Mouse (Mus musculus) induced T-regulatory cell, adult 2 months (primary cell): ENCODE results near the gene Apoc3.
A peak's percentile ranks its signal among the peaks of the same experiment; 100 is the strongest.

Experiments used
- DNase-seq: peaks from one replicate; pipeline ENCODE4 v3.0.0-alpha.2; 2012; ENCODE audit warnings: low read depth

The Apoc3 gene

GRCm38 (mm10) chr9:46229573-46230449 is 5.6 kb downstream of the Apoc3 start:
- peak; percentile 65 for DNase-seq

DNA sequence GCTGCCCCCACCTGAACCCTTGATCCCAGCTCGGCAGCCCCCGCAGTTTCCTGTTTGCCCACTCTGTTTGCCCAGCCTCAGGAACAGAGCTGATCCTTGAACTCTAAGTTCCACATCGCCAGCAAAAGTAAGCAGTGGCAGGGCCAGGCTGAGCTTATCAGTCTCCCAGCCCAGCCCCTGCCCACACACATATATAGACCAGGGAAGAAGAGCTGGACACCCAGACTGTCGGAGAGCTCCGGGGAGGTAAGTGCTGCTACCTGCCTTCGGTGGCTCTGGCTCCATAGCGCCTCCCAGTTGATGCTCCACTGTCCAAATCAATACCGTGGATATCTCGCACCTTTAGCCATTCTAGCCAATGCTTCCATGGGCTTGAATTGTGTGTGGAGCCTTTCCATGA is 6.9 kb downstream of the Apoc3 start, which contains the start of gene Apoa1:
TSS of gene Apoa1 (plus strand) at position 90 of the 400 bp plus-strand sequence.
- DNase-seq = no peak

DNA sequence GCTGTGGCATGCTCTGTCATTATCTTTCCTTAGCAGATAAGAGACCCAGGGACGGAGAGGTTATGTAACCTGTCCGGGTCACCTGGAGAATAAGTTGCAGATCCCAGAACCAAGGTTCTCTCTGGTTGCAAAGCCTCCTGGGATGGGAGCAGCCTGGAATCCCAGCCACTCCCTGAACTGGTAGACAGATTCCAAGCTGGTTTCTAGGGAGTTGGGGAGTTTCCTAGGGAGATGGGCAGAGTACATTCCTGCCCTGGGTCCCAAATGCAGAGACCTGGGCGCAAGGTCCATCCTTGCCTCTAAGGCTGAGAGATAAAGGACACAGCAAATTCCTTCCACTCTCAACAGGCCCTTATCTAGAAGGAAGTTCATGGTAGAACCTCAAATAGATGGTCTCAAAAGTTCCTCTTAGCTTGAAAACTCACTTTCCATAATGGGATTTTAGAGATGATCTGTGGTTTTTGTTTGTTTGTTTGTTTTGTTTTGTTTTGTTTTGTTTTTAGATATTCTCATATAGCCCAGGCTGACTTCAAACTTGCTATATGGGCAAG is 8.3 kb downstream of the Apoc3 start:
- no peak for DNase-seq

DNA sequence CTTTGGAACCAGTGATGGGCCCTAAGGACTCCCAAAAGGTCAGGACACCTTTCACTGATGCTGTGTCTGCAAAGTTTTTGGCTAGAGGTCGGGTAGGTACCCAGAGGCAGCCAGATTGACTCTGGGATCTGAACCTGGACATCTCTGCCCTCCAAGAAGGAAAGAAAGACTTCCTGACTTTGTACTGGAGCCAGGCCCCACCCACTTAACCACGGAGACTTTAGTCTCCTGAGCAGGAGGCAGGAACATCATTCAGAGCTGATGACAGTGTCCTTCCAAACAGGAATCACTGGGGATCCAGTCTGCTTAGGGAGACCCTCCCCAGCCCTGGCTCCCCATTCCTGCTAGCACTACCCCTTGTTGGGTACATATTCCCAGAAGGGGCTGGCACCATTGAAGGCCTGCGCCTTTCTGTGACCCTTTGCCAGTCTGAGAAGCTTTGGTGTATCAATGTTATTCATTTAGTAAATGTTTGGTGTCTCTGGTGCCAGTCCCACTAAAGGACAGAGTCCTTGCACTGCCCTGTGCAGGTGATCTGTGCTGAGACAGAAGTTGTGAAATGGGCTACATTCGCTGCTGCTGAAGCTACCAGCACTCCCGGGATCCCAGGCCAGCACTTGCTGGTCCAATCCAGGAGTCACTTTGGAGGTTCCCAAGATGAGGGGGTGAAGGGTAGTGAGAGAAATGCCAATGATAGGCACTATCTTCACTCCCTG is 10.3 kb downstream of the Apoc3 start:
- no peak for DNase-seq

GRCm38 (mm10) chr9:46224101-46224500 is 11.3 kb downstream of the Apoc3 start:
- DNase-seq = no peak

DNA sequence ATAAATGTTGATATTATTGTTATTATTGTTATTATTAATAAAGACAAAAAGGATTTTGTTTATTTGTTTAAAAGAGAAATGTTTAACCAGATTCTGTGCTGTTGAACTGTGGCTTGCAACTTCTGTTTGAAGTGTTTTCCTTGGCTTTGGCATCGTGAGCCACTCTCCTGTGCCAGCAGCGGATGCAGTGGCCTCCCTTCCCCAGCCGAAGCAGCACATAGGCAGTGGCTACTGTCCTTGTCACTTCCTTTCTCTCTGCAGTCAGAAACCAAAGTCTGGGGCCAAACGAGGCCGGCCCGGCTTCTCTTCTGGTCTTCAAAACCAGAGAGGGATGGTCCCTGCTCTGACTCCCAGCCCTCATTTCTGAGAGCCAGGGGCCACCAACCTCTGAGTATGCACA is 12.3 kb downstream of the Apoc3 start:
- no peak for DNase-seq

GRCm38 (mm10) chr9:46218176-46218575 is 17.3 kb downstream of the Apoc3 start:
- DNase-seq = no peak

GRCm38 (mm10) chr9:46216744-46217470 is 18.5 kb downstream of the Apoc3 start:
- DNase-seq = no peak

- no peak for DNase-seq
These were observed 19.8 kb downstream of the Apoc3 start for GRCm38 (mm10) chr9:46215338-46216322.

- DNase-seq = no peak
These were observed 20.5 kb downstream of the Apoc3 start for GRCm38 (mm10) chr9:46214946-46215337.

DNA sequence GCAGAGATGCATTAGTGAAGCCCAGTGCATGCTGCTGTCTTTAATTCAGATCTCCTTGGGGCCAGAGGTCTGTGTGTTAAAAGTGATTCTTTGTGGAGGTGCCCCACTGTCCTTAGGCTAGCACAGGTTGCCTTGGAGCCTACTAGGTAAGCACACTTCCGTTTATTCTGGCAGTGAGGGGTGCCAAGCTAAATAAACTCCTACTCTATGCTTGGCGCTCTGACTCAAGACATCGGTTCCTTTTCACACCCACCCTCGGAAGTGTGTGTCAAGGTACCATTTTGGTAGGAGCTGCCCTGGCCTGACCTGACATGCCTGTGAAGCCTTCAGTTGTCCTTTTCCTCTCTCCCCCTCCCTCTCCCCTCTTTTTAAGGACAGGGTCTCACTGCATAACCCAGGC is 21.2 kb downstream of the Apoc3 start:
- DNase-seq = no peak

GRCm38 (mm10) chr9:46210473-46210872 is 25.0 kb downstream of the Apoc3 start:
- DNase-seq = no peak

DNA sequence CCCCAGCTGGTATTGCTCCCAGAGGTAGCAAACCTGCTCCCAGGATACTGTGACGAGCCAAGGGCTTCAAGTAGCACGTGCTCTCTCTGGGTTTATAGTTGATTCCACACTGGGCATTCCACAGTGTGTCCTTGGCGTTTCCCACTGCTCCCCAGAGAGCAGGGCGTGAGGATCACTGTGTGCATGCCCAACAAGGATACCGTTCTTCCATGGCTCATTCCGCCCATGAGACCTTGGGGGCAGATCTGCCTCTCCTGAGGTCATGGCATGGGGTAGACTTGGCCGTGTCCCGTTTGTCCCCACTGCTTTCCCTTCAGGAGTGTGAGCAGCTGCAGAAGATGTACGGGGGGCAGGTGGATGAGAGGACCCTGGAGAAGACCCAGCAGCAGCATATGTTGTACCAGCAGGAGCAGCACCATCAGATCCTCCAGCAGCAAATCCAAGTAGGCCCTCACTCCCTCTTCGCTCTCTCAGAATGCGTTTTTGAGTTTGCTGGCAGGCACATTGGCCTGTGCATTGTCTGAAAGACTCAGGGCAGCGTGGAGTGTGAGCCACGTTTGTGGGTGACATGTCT is 26.9 kb downstream of the Apoc3 start:
- DNase-seq = no peak

DNA sequence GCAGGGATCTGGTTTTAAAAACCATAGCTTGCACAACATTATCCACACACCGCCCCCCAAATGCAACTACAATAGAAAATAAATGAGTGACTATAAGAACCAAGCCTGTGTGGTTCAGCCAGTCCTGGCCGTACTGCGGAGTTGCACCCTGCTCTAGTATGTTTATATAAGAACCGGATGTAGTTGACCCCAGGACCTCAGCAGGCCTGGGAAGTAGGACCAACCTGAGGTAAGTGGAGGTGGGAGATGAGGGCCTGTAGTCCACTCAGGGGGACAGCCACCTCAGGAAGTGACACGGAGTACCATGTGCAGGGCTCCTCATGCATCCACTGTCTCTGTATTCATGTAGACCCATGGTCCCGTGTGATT is 28.0 kb downstream of the Apoc3 start:
- DNase-seq = no peak

- no peak for DNase-seq
These were observed 28.5 kb downstream of the Apoc3 start for GRCm38 (mm10) chr9:46206834-46207500.

DNA sequence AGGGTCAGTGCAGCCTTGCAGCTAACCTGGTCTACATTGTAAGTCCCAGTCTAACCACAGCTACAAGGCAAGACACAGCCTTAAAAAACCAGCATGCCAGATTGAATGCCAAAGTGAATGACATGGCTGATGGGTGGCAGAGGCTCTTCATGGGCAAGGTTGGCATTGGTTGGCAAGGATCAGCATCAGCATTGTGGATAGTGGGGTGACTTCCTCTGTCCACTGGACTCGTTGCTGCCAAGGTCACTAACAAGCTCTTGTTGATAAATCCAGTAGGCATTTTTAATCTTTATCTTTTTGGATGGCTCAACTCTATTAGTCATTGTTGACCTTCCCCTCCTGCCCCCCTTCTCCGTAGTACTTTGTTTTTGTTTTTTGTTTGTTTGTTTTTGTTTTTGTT is 35.8 kb downstream of the Apoc3 start:
- no peak for DNase-seq

DNA sequence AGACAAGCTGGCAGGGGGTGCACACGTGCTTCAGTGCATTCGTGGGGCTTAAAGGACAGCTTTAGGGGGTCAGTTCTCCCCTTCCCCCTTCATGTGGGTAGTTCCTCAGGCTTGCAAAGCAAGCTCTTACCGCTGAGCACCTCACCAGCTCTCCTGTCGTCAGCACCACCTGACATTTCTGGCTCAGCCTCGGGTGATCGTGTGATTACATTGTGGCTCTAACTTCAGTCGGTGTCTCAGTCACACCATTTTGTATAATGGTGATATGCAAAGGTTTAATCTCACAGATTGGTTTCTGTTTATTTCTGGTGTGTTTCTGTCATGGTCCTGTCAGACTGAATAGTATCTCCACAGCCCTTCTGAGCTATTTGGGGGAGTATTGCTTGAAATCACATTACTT is 36.5 kb downstream of the Apoc3 start:
- no peak for DNase-seq

DNA sequence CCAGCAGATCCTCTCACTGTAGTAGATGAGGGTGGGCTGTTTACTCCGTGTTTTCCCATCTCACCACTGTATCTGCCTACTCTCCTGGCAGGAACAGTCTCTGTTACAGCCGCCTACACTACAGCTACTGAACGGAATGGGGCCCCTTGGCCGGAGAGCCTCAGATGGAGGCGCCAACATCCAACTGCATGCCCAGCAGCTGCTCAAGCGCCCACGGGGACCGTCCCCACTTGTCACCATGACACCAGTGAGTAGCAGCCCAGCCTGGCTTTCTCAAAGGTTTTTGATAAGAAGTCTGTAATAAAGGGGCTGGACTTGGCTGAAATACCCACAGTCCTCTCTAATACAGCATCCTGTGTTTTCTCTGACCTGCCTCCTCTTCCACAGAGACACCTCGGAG is 37.0 kb downstream of the Apoc3 start:
- no peak for DNase-seq

GRCm38 (mm10) chr9:46196699-46197169 is 38.7 kb downstream of the Apoc3 start:
- no peak for DNase-seq

GRCm38 (mm10) chr9:46194809-46195208 is 40.6 kb downstream of the Apoc3 start:
- no peak for DNase-seq
